Mouse (Mus musculus): ENCODE measurements around the gene Cd72. TPM values are rescaled to one million over a fixed set of nuclear protein-coding genes. Genes with fewer than 3 reads are reported as not detected.

Gene Cd72
- total RNA-seq, 1 experiment: 0.40 TPM

- H3K9me3 ChIP-seq (ENCODE audit: control insufficient read depth, insufficient read depth, low read depth, low read length): no peaks in the 10 kb centered on the region
- TF ChIP-seq MAFK (IDR thresholded peaks at IDR 0.05; ENCODE audit: insufficient read depth, low read depth, low read length) (no peak), ZNF384 (IDR thresholded peaks at IDR 0.05; ENCODE audit: low read depth, low read length) (no peak), ZC3H11A (IDR thresholded peaks at IDR 0.05; ENCODE audit: borderline replicate concordance, low read depth, low read length) (no peak), HCFC1 (IDR thresholded peaks at IDR 0.05; ENCODE audit: borderline replicate concordance, insufficient read depth, low read length) (no peak), CHD2 (IDR thresholded peaks at IDR 0.05; ENCODE audit: low read depth, low read length) (no peak)
- peak overlapping the region; percentile 79 to 81 for H3K4me3 ChIP-seq (ENCODE audit: insufficient read depth in 1 of 2, low read depth in 1 of 2, low read length in 2 of 2, poor library complexity in 1 of 2, severe bottlenecking in 1 of 2)
- H3K36me3 ChIP-seq (ENCODE audit: control insufficient read depth, insufficient read depth, low read length, poor library complexity, severe bottlenecking): peaks cover 13% of the 10 kb centered on the region; the same call in 1 of the 2 replicates
- DNase-seq (ENCODE audit: low read depth, low spot score): peak; percentile 41
- in situ Hi-C loops (cut with MboI; ENCODE audit: low sequenced_read_pairs in 2 of 2, unreplicated experiment in 2 of 2): no loop called here
- H3K9ac ChIP-seq (ENCODE audit: insufficient read depth, low read depth, low read length, poor library complexity, severe bottlenecking): peak overlapping the region; percentile 83
- peaks cover 0 to 3% of the 10 kb centered on the region in 2 experiments; a peak in 1 of 4 replicates for H3K4me1 ChIP-seq (ENCODE audit: control insufficient read depth in 2 of 2, insufficient read depth in 2 of 2, low read length in 2 of 2, poor library complexity in 1 of 2)
- H3K27ac ChIP-seq (ENCODE audit: insufficient read depth, low read depth, low read length, poor library complexity, severe bottlenecking): peak overlapping the region; percentile 55; the same call in 1 of the 2 replicates
Observed at GRCm38 (mm10) chr4:43442456-43443361, 11.7 kb downstream of the Cd72 start.

GRCm38 (mm10) chr4:43442044-43442443 is 12.4 kb downstream of the Cd72 start:
- no peaks in the 10 kb centered on the region for H3K9me3 ChIP-seq (ENCODE audit: control insufficient read depth, insufficient read depth, low read depth, low read length)
- H3K4me3 ChIP-seq (ENCODE audit: insufficient read depth in 1 of 2, low read depth in 1 of 2, low read length in 2 of 2, poor library complexity in 1 of 2, severe bottlenecking in 1 of 2): peak overlapping the region; percentile 79 to 81
- peak overlapping the region; percentile 55; the same call in 1 of the 2 replicates for H3K27ac ChIP-seq (ENCODE audit: insufficient read depth, low read depth, low read length, poor library complexity, severe bottlenecking)
- peak; percentile 99 for DNase-seq (ENCODE audit: low read depth, low spot score)
- H3K9ac ChIP-seq (ENCODE audit: insufficient read depth, low read depth, low read length, poor library complexity, severe bottlenecking): peak overlapping the region; percentile 72
- in situ Hi-C loops (cut with MboI; ENCODE audit: low sequenced_read_pairs in 2 of 2, unreplicated experiment in 2 of 2): no loop called here
- H3K36me3 ChIP-seq (ENCODE audit: control insufficient read depth, insufficient read depth, low read length, poor library complexity, severe bottlenecking): peaks cover 10% of the 10 kb centered on the region; the same call in 1 of the 2 replicates
- peak; percentile 50; the same call in 1 of the 2 replicates for TF ChIP-seq ZC3H11A (IDR thresholded peaks at IDR 0.05; ENCODE audit: borderline replicate concordance, low read depth, low read length)
- peak; percentile 46; the same call in 1 of the 2 replicates for TF ChIP-seq HCFC1 (IDR thresholded peaks at IDR 0.05; ENCODE audit: borderline replicate concordance, insufficient read depth, low read length)
- no peak for TF ChIP-seq CHD2 (IDR thresholded peaks at IDR 0.05; ENCODE audit: low read depth, low read length)
- H3K4me1 ChIP-seq (ENCODE audit: control insufficient read depth in 2 of 2, insufficient read depth in 2 of 2, low read length in 2 of 2, poor library complexity in 1 of 2): peaks cover 0 to 3% of the 10 kb centered on the region in 2 experiments; a peak in 1 of 4 replicates

- no peaks in the 10 kb centered on the region for H3K9me3 ChIP-seq (ENCODE audit: control insufficient read depth, insufficient read depth, low read depth, low read length)
- H3K4me3 ChIP-seq (ENCODE audit: insufficient read depth in 1 of 2, low read depth in 1 of 2, low read length in 2 of 2, poor library complexity in 1 of 2, severe bottlenecking in 1 of 2): peak within 1 kb of the TSS; percentile 79 to 81
- H3K9ac ChIP-seq (ENCODE audit: insufficient read depth, low read depth, low read length, poor library complexity, severe bottlenecking): peak within 1 kb of the TSS; percentile 72
- DNase-seq (ENCODE audit: low read depth, low spot score): no peak
- peaks cover 0 to 3% of the 10 kb centered on the region in 2 experiments; a peak in 1 of 4 replicates for H3K4me1 ChIP-seq (ENCODE audit: control insufficient read depth in 2 of 2, insufficient read depth in 2 of 2, low read length in 2 of 2, poor library complexity in 1 of 2)
- in situ Hi-C loops (cut with MboI; ENCODE audit: low sequenced_read_pairs in 2 of 2, unreplicated experiment in 2 of 2): no loop called here
- no peak for TF ChIP-seq ZNF384 (IDR thresholded peaks at IDR 0.05; ENCODE audit: low read depth, low read length)
- no peak for TF ChIP-seq ZC3H11A (IDR thresholded peaks at IDR 0.05; ENCODE audit: borderline replicate concordance, low read depth, low read length)
- no peak for TF ChIP-seq CHD2 (IDR thresholded peaks at IDR 0.05; ENCODE audit: low read depth, low read length)
- TF ChIP-seq MAFK (IDR thresholded peaks at IDR 0.05; ENCODE audit: insufficient read depth, low read depth, low read length): no peak
- no peak for TF ChIP-seq HCFC1 (IDR thresholded peaks at IDR 0.05; ENCODE audit: borderline replicate concordance, insufficient read depth, low read length)
- H3K36me3 ChIP-seq (ENCODE audit: control insufficient read depth, insufficient read depth, low read length, poor library complexity, severe bottlenecking): peaks cover 6% of the 10 kb centered on the region; the same call in 1 of the 2 replicates
- H3K27ac ChIP-seq (ENCODE audit: insufficient read depth, low read depth, low read length, poor library complexity, severe bottlenecking): peak within 1 kb of the TSS; percentile 55; the same call in 1 of the 2 replicates
Observed at GRCm38 (mm10) chr4:43441639-43442038, 12.8 kb downstream of the Cd72 start, which contains the start of gene Tesk1. TSS of gene Tesk1 (plus strand) at chr4:43441939.

GRCm38 (mm10) chr4:43432832-43433231 is 21.6 kb downstream of the Cd72 start:
- Histone ChIP-seq H3K9ac (ENCODE audit: insufficient read depth, low read depth, low read length, poor library complexity, severe bottlenecking) (no peak overlapping the region), H3K36me3 (ENCODE audit: control insufficient read depth, insufficient read depth, low read length, poor library complexity, severe bottlenecking) (no peaks in the 10 kb centered on the region), H3K27ac (ENCODE audit: insufficient read depth, low read depth, low read length, poor library complexity, severe bottlenecking) (no peak overlapping the region), H3K4me1 (ENCODE audit: control insufficient read depth in 2 of 2, insufficient read depth in 2 of 2, low read length in 2 of 2, poor library complexity in 1 of 2) (peaks cover 0 to 10% of the 10 kb centered on the region in 2 experiments; a peak in 2 of 4 replicates), H3K4me3 (ENCODE audit: insufficient read depth in 1 of 2, low read depth in 1 of 2, low read length in 2 of 2, poor library complexity in 1 of 2, severe bottlenecking in 1 of 2) (no peak overlapping the region), H3K9me3 (ENCODE audit: control insufficient read depth, insufficient read depth, low read depth, low read length) (no peaks in the 10 kb centered on the region)
- no peak for DNase-seq (ENCODE audit: low read depth, low spot score)
- in situ Hi-C loops (cut with MboI; ENCODE audit: low sequenced_read_pairs in 2 of 2, unreplicated experiment in 2 of 2): loop anchor here in 1 of 2 experiments (5.0 kb wide), 1 partner anchor 54 kb away; no protein-coding TSS in a partner anchor
- TF ChIP-seq MAFK (IDR thresholded peaks at IDR 0.05; ENCODE audit: insufficient read depth, low read depth, low read length) (no peak), ZC3H11A (IDR thresholded peaks at IDR 0.05; ENCODE audit: borderline replicate concordance, low read depth, low read length) (no peak), CHD2 (IDR thresholded peaks at IDR 0.05; ENCODE audit: low read depth, low read length) (no peak), HCFC1 (IDR thresholded peaks at IDR 0.05; ENCODE audit: borderline replicate concordance, insufficient read depth, low read length) (no peak), ZNF384 (IDR thresholded peaks at IDR 0.05; ENCODE audit: low read depth, low read length) (no peak)
